Mouse (Mus musculus): ENCODE measurements around the gene Rab1a.

GRCm38 (mm10) chr11:20214779-20215178, 13.5 kb downstream of the Rab1a start:
- TF ChIP-seq CTCF (IDR thresholded peaks at IDR 0.05; ENCODE audit: extremely low read depth, insufficient read depth, insufficient read length, insufficient replicate concordance) = no peak
- TF ChIP-seq POLR2A (IDR thresholded peaks at IDR 0.05; ENCODE audit: low read depth, low read length) = no peak

All from spleen, adult 2 months (tissue).